Mouse (Mus musculus): ENCODE data around the gene Myzap. TPM values are rescaled to one million over a fixed set of nuclear protein-coding genes. Genes with fewer than 3 reads are reported as not detected.

Gene Myzap
- polyA plus RNA-seq, 1 experiment from 2014 or later: 3.5 TPM

- Histone ChIP-seq H3K4me1 (no peaks in the 10 kb centered on the region), H3K36me3 (replicated peaks) (no peaks in the 10 kb centered on the region), H3K9me3 (no peaks in the 10 kb centered on the region), H3K4me3 (no peak overlapping the region), H3K27me3 (ENCODE audit: poor library complexity, severe bottlenecking) (no peaks in the 10 kb centered on the region), H3K27ac (no peak overlapping the region)
- WGBS: 84% methylated on average over 9 of the region's 9 CpGs
- DNase-seq (ENCODE audit: extremely low spot score, low spot score): no peak
These were observed 64.7 kb downstream of the Myzap start for GRCm38 (mm10) chr9:71527438-71527837.

- Histone ChIP-seq H3K27me3 (ENCODE audit: poor library complexity, severe bottlenecking) (no peaks in the 10 kb centered on the region), H3K27ac (no peak overlapping the region), H3K9me3 (no peaks in the 10 kb centered on the region), H3K4me3 (no peak overlapping the region), H3K4me1 (no peaks in the 10 kb centered on the region), H3K36me3 (replicated peaks) (no peaks in the 10 kb centered on the region)
- WGBS: 89% methylated on average over 4 of the region's 4 CpGs
- no peak for DNase-seq (ENCODE audit: extremely low spot score, low spot score)
These were observed 68.3 kb downstream of the Myzap start for GRCm38 (mm10) chr9:71523901-71524300.

- no peaks in the 10 kb centered on the region for H3K36me3 ChIP-seq (replicated peaks)
- 83% methylated on average over 3 of the region's 3 CpGs for WGBS
- H3K4me3 ChIP-seq: no peak overlapping the region
- H3K9me3 ChIP-seq: no peaks in the 10 kb centered on the region
- H3K27me3 ChIP-seq (ENCODE audit: poor library complexity, severe bottlenecking): no peaks in the 10 kb centered on the region
- no peaks in the 10 kb centered on the region for H3K4me1 ChIP-seq
- no peak for DNase-seq (ENCODE audit: extremely low spot score, low spot score)
- H3K27ac ChIP-seq: no peak overlapping the region
These were observed 72.3 kb downstream of the Myzap start for GRCm38 (mm10) chr9:71519836-71520235.

- no peak overlapping the region for H3K4me3 ChIP-seq
- H3K9me3 ChIP-seq: no peaks in the 10 kb centered on the region
- WGBS: 88% methylated on average over 4 of the region's 4 CpGs
- no peaks in the 10 kb centered on the region for H3K27me3 ChIP-seq (ENCODE audit: poor library complexity, severe bottlenecking)
- H3K36me3 ChIP-seq (replicated peaks): no peaks in the 10 kb centered on the region
- H3K27ac ChIP-seq: no peak overlapping the region
- DNase-seq (ENCODE audit: extremely low spot score, low spot score): no peak
- H3K4me1 ChIP-seq: no peaks in the 10 kb centered on the region
These were observed 74.7 kb downstream of the Myzap start for GRCm38 (mm10) chr9:71517487-71517886.

GRCm38 (mm10) chr9:71515862-71516261 lies 76.3 kb downstream of the Myzap start:
- WGBS: 90% methylated on average over 4 of the region's 4 CpGs
- no peaks in the 10 kb centered on the region for H3K36me3 ChIP-seq (replicated peaks)
- H3K27ac ChIP-seq: no peak overlapping the region
- H3K9me3 ChIP-seq: no peaks in the 10 kb centered on the region
- H3K4me1 ChIP-seq: no peaks in the 10 kb centered on the region
- DNase-seq (ENCODE audit: extremely low spot score, low spot score): no peak
- H3K27me3 ChIP-seq (ENCODE audit: poor library complexity, severe bottlenecking): no peaks in the 10 kb centered on the region
- no peak overlapping the region for H3K4me3 ChIP-seq

GRCm38 (mm10) chr9:71513566-71513965 lies 78.6 kb downstream of the Myzap start:
- H3K4me1 ChIP-seq: no peaks in the 10 kb centered on the region
- H3K36me3 ChIP-seq (replicated peaks): no peaks in the 10 kb centered on the region
- H3K27ac ChIP-seq: no peak overlapping the region
- H3K4me3 ChIP-seq: no peak overlapping the region
- DNase-seq (ENCODE audit: extremely low spot score, low spot score): no peak
- WGBS: 89% methylated on average over 4 of the region's 4 CpGs
- H3K27me3 ChIP-seq (ENCODE audit: poor library complexity, severe bottlenecking): no peaks in the 10 kb centered on the region
- H3K9me3 ChIP-seq: no peaks in the 10 kb centered on the region

GRCm38 (mm10) chr9:71512899-71513298 lies 79.3 kb downstream of the Myzap start:
- Histone ChIP-seq H3K4me3 (no peak overlapping the region), H3K27me3 (ENCODE audit: poor library complexity, severe bottlenecking) (no peaks in the 10 kb centered on the region), H3K9me3 (no peaks in the 10 kb centered on the region), H3K4me1 (no peaks in the 10 kb centered on the region), H3K36me3 (replicated peaks) (no peaks in the 10 kb centered on the region), H3K27ac (no peak overlapping the region)
- DNase-seq (ENCODE audit: extremely low spot score, low spot score): no peak
- WGBS: 89% methylated on average over 10 of the region's 10 CpGs

- WGBS: 77% methylated on average over 10 of the region's 10 CpGs
- H3K4me3 ChIP-seq: no peak overlapping the region
- no peaks in the 10 kb centered on the region for H3K9me3 ChIP-seq
- no peaks in the 10 kb centered on the region for H3K27me3 ChIP-seq (ENCODE audit: poor library complexity, severe bottlenecking)
- H3K4me1 ChIP-seq: peaks cover 11% of the 10 kb centered on the region
- H3K27ac ChIP-seq: no peak overlapping the region
- no peak for DNase-seq (ENCODE audit: extremely low spot score, low spot score)
- no peaks in the 10 kb centered on the region for H3K36me3 ChIP-seq (replicated peaks)
These were observed 93.6 kb downstream of the Myzap start for GRCm38 (mm10) chr9:71498391-71499182.

GRCm38 (mm10) chr9:71496637-71497036 lies 95.5 kb downstream of the Myzap start:
- 48% methylated on average over 2 of the region's 2 CpGs for WGBS
- H3K9me3 ChIP-seq: no peaks in the 10 kb centered on the region
- no peak overlapping the region for H3K27ac ChIP-seq
- H3K4me3 ChIP-seq: no peak overlapping the region
- no peaks in the 10 kb centered on the region for H3K27me3 ChIP-seq (ENCODE audit: poor library complexity, severe bottlenecking)
- H3K36me3 ChIP-seq (replicated peaks): no peaks in the 10 kb centered on the region
- H3K4me1 ChIP-seq: peaks cover 15% of the 10 kb centered on the region
- no peak for DNase-seq (ENCODE audit: extremely low spot score, low spot score)

GRCm38 (mm10) chr9:71493771-71494170 lies 98.4 kb downstream of the Myzap start:
- H3K27me3 ChIP-seq (ENCODE audit: poor library complexity, severe bottlenecking): no peaks in the 10 kb centered on the region
- no peaks in the 10 kb centered on the region for H3K9me3 ChIP-seq
- peaks cover 27% of the 10 kb centered on the region for H3K4me1 ChIP-seq
- 67% methylated on average over 5 of the region's 5 CpGs for WGBS
- no peak for DNase-seq (ENCODE audit: extremely low spot score, low spot score)
- no peaks in the 10 kb centered on the region for H3K36me3 ChIP-seq (replicated peaks)
- no peak overlapping the region for H3K4me3 ChIP-seq
- H3K27ac ChIP-seq: 0 out of 2 replicates have a peak overlapping the region, but pooled peaks have one; percentile 60

- Histone ChIP-seq H3K27ac (peak overlapping the region; percentile 60; the same call in 1 of the 2 replicates), H3K9me3 (no peaks in the 10 kb centered on the region), H3K27me3 (ENCODE audit: poor library complexity, severe bottlenecking) (peaks cover 10% of the 10 kb centered on the region; the same call in 1 of the 2 replicates), H3K4me1 (peaks cover 27% of the 10 kb centered on the region), H3K36me3 (replicated peaks) (no peaks in the 10 kb centered on the region), H3K4me3 (no peak overlapping the region)
- WGBS: 85% methylated on average over 15 of the region's 15 CpGs
- no peak for DNase-seq (ENCODE audit: extremely low spot score, low spot score)
These were observed 99.7 kb downstream of the Myzap start for GRCm38 (mm10) chr9:71492296-71493025.

- peak overlapping the region; percentile 62 for H3K27ac ChIP-seq
- no peak for DNase-seq (ENCODE audit: extremely low spot score, low spot score)
- H3K36me3 ChIP-seq (replicated peaks): no peaks in the 10 kb centered on the region
- no peaks in the 10 kb centered on the region for H3K9me3 ChIP-seq
- 52% methylated on average over 3 of the region's 3 CpGs for WGBS
- peaks cover 27% of the 10 kb centered on the region for H3K4me1 ChIP-seq
- peaks cover 13% of the 10 kb centered on the region; the same call in 1 of the 2 replicates for H3K27me3 ChIP-seq (ENCODE audit: poor library complexity, severe bottlenecking)
- no peak overlapping the region for H3K4me3 ChIP-seq
These were observed 102.1 kb downstream of the Myzap start for GRCm38 (mm10) chr9:71490076-71490475.

- no peak for DNase-seq (ENCODE audit: extremely low spot score, low spot score)
- peaks cover 13% of the 10 kb centered on the region; the same call in 1 of the 2 replicates for H3K27me3 ChIP-seq (ENCODE audit: poor library complexity, severe bottlenecking)
- H3K9me3 ChIP-seq: no peaks in the 10 kb centered on the region
- peaks cover 31% of the 10 kb centered on the region for H3K4me1 ChIP-seq
- H3K36me3 ChIP-seq (replicated peaks): peaks cover 30% of the 10 kb centered on the region
- H3K27ac ChIP-seq: peak overlapping the region; percentile 100
- 43% methylated on average over 7 of the region's 7 CpGs for WGBS
- peak overlapping the region; percentile 98 for H3K4me3 ChIP-seq
These were observed 106.0 kb downstream of the Myzap start for GRCm38 (mm10) chr9:71486127-71486526.
